Mouse (Mus musculus) thymus, adult 2 months (tissue): ENCODE data around the gene Abcd4. TPM values are rescaled to one million over a fixed set of nuclear protein-coding genes. Genes with fewer than 3 reads are reported as not detected.

ENCODE experiments used
- DNase-seq: peaks from one replicate; pipeline ENCODE4 v3.0.0; 2021
- H3K27ac ChIP-seq: fragments of 200-500 bp; 2 replicates; pipeline ENCODE4 v1.5.1; 2012; ENCODE audit warnings: low read length, control low read depth; ENCODE audit not compliant: control insufficient read depth, insufficient read depth
- H3K27me3 ChIP-seq: fragments of 200-500 bp; 2 replicates; pipeline ENCODE4 v1.6.1; 2012; ENCODE audit warnings: mild to moderate bottlenecking, low read length, moderate library complexity, mixed read lengths; ENCODE audit not compliant: control insufficient read depth, insufficient read depth
- H3K36me3 ChIP-seq: fragments of 200-500 bp; 2 replicates; pipeline ENCODE4 v1.6.1; 2012; ENCODE audit warnings: mild to moderate bottlenecking, low read length, moderate library complexity; ENCODE audit not compliant: control insufficient read depth, insufficient read depth
- H3K4me1 ChIP-seq: fragments of 200-500 bp; replicated peaks from 2 replicates; pipeline ENCODE4 v1.6.1; 2012; ENCODE audit warnings: low read length; ENCODE audit not compliant: control insufficient read depth, insufficient read depth
- H3K4me3 ChIP-seq: fragments of 200-500 bp; 2 replicates; pipeline ENCODE4 v1.5.1; 2012; ENCODE audit warnings: mild to moderate bottlenecking, low read length, control low read depth, moderate library complexity; ENCODE audit not compliant: control insufficient read depth, insufficient read depth
- CTCF ChIP-seq: fragments of 200-500 bp; IDR thresholded peaks from 2 replicates; pipeline ENCODE4 v1.5.1; 2012; ENCODE audit warnings: mild to moderate bottlenecking, control low read depth, low read length, moderate library complexity, borderline replicate concordance; ENCODE audit not compliant: control insufficient read depth, poor library complexity, insufficient read depth; ENCODE audit errors: extremely low read depth
- POLR2A ChIP-seq: fragments of 200-500 bp; IDR thresholded peaks from 2 replicates; pipeline ENCODE4 v1.6.1; 2012; ENCODE audit warnings: mild to moderate bottlenecking, low read length, control low read depth, moderate library complexity; ENCODE audit not compliant: control insufficient read depth, poor library complexity, insufficient read depth; ENCODE audit errors: extremely low read depth
- WGBS: fragments of 180-500 bp; shearing (Covaris S2); methylation state at CpG from one replicate; pipeline ENCODE4 v1.1.7; 2018; 5-methylcytosine and 5-hydroxymethylcytosine counted together
- polyA plus RNA-seq: library from polyadenylated mRNA; depleted of rRNA; stranded (reverse); fragments of >200 nt; gene quantifications from 2 replicates; pipeline ENCODE4 v1.2.3, GENCODE M21; 2012

Abcd4 gene
- polyA plus RNA-seq, 1 experiment, result 39.0 TPM

DNA sequence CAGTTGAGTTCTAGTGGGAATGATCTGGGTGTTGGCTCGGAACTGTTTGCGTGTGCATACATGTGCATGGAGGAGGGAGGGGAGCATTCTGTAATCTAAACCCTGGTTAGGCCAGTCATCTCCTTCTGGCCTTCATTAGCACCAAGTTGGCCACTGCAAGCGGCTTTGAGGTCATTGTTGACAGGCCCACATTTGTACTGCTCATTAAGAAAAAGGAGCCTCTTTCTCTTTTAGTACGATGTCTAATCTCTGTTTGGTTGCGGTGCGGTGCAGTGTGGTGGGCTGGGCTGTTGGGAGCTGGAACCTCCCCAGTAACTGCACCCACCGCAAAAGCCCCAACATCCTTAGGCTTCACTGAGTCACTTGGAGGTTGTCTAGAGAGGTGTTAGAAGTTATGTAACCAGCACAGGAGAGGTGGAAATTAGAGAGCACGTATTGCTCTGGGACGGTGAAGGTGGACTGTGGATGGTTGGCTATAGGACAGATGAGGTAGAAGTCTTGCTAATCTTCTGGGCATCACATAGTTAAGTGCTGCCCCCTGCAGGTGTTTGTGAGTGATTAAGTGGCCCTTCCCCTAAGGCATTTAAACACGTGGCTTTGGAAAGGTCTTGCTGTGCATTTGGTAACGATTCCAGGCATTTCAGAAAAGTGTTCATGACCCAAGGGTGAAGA is 39.3 kb downstream of the Abcd4 start:
- no peaks in the 10 kb centered on the region for H3K36me3 ChIP-seq
- 77% methylated on average over 11 of the region's 11 CpGs for WGBS

DNA sequence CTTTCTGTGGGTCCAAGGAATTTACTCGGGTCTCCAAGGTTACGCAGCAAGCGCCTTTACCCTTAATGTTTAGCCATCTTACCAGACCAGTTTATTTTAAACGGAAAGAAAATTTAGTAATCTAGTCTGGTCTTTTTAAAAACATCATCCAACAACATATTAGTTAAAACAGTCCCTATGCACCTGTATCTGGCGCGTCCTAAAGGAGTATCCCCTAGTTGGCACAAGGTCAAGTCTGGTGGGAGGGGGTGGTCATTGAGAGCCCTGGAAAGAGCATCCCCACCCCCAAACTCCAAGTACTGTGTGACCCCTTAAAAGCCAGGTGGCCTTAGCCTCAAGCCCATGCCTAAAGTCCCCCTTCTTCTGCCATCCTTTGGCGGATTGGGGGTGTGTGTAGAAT is 44.1 kb downstream of the Abcd4 start:
- DNase-seq, result no peak
- H3K27me3 ChIP-seq, result peaks cover 23% of the 10 kb centered on the region

More for the DNA sequence above, 39.3 kb downstream of the Abcd4 start:
- Histone ChIP-seq H3K27me3 (no peaks in the 10 kb centered on the region; the same call in 1 of the 2 replicates), H3K4me1 (peaks cover 7% of the 10 kb centered on the region), H3K4me3 (no peak overlapping the region), H3K27ac (no peak overlapping the region)
- TF ChIP-seq POLR2A (no peak), CTCF (no peak)
- DNase-seq, result no peak

DNA sequence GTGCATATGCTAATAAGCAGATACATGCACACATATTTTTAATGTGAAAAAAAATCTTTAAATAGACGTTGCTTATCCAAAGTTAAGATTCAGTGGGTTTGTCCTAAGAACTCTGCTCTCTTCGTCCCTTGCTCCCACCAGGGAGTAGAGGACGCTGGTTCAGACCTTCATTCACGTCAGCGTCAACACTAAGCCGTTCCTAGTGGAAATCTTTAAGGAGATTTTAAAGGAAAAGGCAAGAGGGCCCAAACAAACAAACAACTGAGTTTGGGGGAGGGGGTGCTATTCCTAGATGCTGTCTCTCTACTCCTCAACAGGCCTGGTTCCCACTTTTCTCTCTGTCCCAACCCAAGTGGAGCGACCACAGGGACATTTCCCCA is 44.9 kb downstream of the Abcd4 start:
- Histone ChIP-seq H3K4me1 (peaks cover 30% of the 10 kb centered on the region), H3K27me3 (peaks cover 23% of the 10 kb centered on the region), H3K36me3 (no peaks in the 10 kb centered on the region), H3K27ac (no peak overlapping the region), H3K4me3 (no peak overlapping the region)
- TF ChIP-seq CTCF (no peak), POLR2A (no peak)
- DNase-seq, result no peak
- 21% methylated on average over 7 of the region's 7 CpGs for WGBS

More for the DNA sequence above, 44.1 kb downstream of the Abcd4 start:
- TF ChIP-seq CTCF (no peak), POLR2A (no peak)
- no peak overlapping the region for H3K27ac ChIP-seq
- H3K4me3 ChIP-seq, result no peak overlapping the region
- peaks cover 30% of the 10 kb centered on the region for H3K4me1 ChIP-seq
- H3K36me3 ChIP-seq, result no peaks in the 10 kb centered on the region
- 46% methylated on average over 7 of the region's 7 CpGs for WGBS

DNA sequence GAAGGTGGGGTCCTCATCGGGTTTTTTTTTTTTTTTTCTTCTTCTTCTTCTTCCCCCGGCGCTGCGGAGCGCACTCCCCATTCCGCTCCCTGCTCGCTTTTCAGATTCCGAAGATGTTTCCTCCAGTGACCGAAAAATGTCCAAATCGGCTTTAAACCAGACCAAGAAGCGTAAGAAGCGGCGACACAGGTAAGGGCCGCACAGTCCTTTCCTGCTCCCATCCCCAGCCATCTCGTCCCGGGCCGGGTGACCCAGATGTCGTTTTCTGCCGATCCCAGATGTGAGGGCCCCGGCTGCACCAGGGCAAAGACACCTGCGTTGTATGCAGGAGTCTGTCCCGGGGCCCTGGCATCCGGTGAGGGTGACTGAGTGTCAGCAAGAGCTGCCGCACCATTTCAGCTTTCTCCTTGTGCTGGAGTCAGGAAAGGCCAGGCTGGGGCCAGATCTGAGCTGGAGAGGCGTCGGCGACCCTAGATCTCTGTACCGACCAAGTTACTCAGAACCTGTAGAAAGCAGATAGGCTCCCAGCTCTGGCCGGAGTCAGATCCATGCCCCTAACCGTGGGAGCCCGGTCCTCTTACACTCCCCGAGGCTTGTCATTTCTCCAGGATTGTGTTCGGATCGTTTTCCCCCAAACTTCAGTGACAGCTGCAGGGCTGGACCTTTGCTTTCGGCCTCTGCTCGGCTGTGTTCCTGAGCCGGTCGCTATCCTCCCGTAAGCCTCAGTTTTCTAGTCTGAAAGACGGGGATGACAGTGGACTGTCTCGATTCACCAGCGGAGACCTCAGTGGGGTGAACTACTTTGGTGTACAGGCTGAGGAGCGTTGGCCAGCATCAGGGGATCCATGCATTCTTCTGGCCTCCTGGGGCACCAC is 45.5 kb downstream of the Abcd4 start:
- Histone ChIP-seq H3K27ac (no peak overlapping the region), H3K27me3 (peaks cover 23% of the 10 kb centered on the region), H3K4me1 (peaks cover 30% of the 10 kb centered on the region), H3K36me3 (no peaks in the 10 kb centered on the region), H3K4me3 (peak overlapping the region; percentile 16; the same call in 1 of the 2 replicates)
- TF ChIP-seq POLR2A (no peak), CTCF (no peak)
- DNase-seq, result peak; percentile 43
- 7% methylated on average over 43 of the region's 43 CpGs for WGBS

DNA sequence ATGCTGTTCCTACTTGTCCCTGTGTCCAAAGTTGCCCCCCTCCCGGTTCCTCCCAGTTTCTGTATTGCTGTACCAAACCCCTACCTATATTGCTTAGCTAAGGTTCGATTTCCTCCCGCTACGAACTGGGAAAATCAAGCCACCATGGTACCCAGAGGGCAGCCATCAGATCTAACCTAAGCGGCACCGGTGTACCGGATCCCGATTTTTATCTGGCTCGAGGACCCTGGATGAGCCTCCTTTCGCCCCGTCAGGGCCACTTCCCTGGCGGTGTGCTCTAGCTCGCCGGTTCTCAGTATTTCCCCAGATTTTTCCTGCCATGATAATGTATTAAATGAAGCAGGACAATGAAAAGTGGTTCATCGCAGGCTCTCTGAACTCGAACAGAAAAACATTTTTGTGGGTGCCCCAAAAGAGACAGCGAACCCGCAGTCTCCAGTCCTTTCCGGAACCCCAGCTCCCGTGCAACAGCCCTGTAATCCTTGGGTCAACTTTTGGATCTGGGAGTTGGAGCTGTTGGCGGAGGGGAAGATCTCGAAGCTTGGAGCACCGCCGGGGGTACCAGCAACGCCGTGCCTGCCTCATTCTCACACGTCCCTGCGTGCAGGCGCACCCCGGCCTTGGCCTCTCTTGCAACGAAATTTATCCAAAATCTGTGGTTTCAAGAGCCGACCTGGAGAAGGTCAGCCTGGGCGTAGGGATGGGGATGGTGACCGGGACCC is 46.4 kb downstream of the Abcd4 start:
- DNase-seq, result no peak
- TF ChIP-seq CTCF (no peak), POLR2A (no peak)
- 9% methylated on average over 34 of the region's 34 CpGs for WGBS
- Histone ChIP-seq H3K27ac (no peak overlapping the region), H3K27me3 (peaks cover 23% of the 10 kb centered on the region), H3K4me3 (no peak overlapping the region), H3K4me1 (peaks cover 30% of the 10 kb centered on the region), H3K36me3 (no peaks in the 10 kb centered on the region)

DNA sequence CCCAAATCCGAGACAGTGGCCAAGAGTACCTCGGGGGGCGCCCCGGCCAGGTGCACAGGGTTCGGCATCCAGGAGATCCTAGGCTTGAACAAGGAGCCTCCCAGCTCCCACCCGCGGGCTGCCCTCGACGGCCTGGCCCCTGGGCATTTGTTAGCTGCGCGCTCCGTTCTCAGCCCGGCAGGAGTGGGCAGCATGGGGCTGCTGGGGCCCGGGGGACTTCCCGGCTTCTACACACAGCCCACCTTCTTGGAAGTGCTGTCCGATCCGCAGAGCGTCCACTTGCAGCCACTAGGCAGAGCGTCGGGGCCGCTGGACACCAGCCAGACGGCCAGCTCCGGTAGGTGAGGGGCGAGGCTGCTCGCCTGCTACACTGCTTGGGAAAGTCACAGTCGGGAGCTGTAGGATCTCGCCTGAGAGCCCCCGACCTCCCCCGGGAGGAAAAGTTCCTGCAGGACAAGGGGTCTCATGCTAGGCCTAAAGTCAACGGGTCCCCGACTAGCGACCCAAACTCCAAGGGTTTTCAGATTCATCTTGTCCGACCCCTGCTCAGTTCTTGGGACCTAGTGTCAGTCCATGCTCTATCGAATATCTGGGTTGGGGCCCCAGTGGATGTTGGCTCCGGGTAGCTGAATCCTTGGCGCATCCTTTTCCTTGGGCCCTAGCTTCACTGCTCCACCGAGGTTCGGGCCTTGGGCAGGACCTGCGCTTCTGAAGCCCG is 47.1 kb downstream of the Abcd4 start:
- H3K36me3 ChIP-seq, result no peaks in the 10 kb centered on the region
- 10% methylated on average over 40 of the region's 40 CpGs for WGBS
- no peak overlapping the region for H3K4me3 ChIP-seq
- TF ChIP-seq POLR2A (no peak), CTCF (no peak)
- peaks cover 30% of the 10 kb centered on the region for H3K4me1 ChIP-seq
- DNase-seq, result no peak
- no peak overlapping the region for H3K27ac ChIP-seq
- H3K27me3 ChIP-seq, result peaks cover 23% of the 10 kb centered on the region
